Mouse (Mus musculus) hindbrain, embryonic 16.5 days (tissue): ENCODE data around the gene Chic2. TPM values are rescaled to one million over a fixed set of nuclear protein-coding genes. Genes with fewer than 3 reads are reported as not detected.

Experiments
- ATAC-seq: fragments of 200-750 bp; cut with Nextera tagmentation; 2 replicates; pipeline ENCODE4 v1.8.0; 2017; ENCODE audit warnings: moderate TSS enrichment, moderate library complexity
- H3K27ac ChIP-seq: fragments of 300-500 bp; sonication (generic); 2 replicates; pipeline ENCODE4 v1.5.1; 2014; ENCODE audit warnings: low read depth, mild to moderate bottlenecking, control low read depth, low read length, moderate library complexity
- H3K27me3 ChIP-seq: fragments of 300-500 bp; sonication (generic); replicated peaks from 2 replicates; pipeline ENCODE4 v1.6.1; 2014; ENCODE audit warnings: low read length; ENCODE audit not compliant: control insufficient read depth, insufficient read depth
- H3K36me3 ChIP-seq: fragments of 300-500 bp; sonication (generic); 2 replicates; pipeline ENCODE4 v1.6.1; 2014; ENCODE audit warnings: mild to moderate bottlenecking, low read length, moderate library complexity, mixed read lengths; ENCODE audit not compliant: control insufficient read depth, insufficient read depth
- H3K4me1 ChIP-seq: fragments of 300-500 bp; sonication (generic); 2 replicates; pipeline ENCODE4 v1.6.1; 2014; ENCODE audit warnings: low read depth, low read length; ENCODE audit not compliant: control insufficient read depth, insufficient read depth
- H3K4me2 ChIP-seq: fragments of 300-500 bp; sonication (generic); 2 replicates; pipeline ENCODE4 v1.6.1; 2014; ENCODE audit warnings: mild to moderate bottlenecking, low read length, control low read depth, moderate library complexity
- H3K4me3 ChIP-seq: fragments of 300-500 bp; sonication (generic); 2 replicates; pipeline ENCODE4 v1.5.1; 2014; ENCODE audit warnings: mild to moderate bottlenecking, low read length, control low read depth, moderate library complexity
- H3K9ac ChIP-seq: fragments of 300-500 bp; sonication (generic); 2 replicates; pipeline ENCODE4 v1.6.1; 2014; ENCODE audit warnings: low read depth, mild to moderate bottlenecking, control low read depth, low read length, moderate library complexity
- H3K9me3 ChIP-seq: fragments of 300-500 bp; sonication (generic); 2 replicates; pipeline ENCODE4 v1.6.1; 2014; ENCODE audit warnings: mild to moderate bottlenecking, low read length, moderate library complexity; ENCODE audit not compliant: control insufficient read depth
- WGBS: fragments of 180-500 bp; shearing (Covaris S2); extraction: QIAGEN DNeasy Blood & Tissue Kit; methylation state at CpG from one replicate; pipeline ENCODE4 v1.1.7; 2014; 5-methylcytosine and 5-hydroxymethylcytosine counted together
- polyA plus RNA-seq: library from polyadenylated mRNA; unstranded; fragments of >200 nt; fragmentation: Nextera tagmentation; extraction: Ambion mirVana; gene quantifications from 2 replicates; pipeline ENCODE4 v1.2.1, GENCODE M21; 2015

Gene Chic2
- polyA plus RNA-seq, 1 experiment from 2014 or later: 26.5 TPM

- ATAC-seq: peak; percentile 86
- Histone ChIP-seq H3K4me1 (no peaks in the 10 kb centered on the region), H3K9ac (no peak overlapping the region), H3K4me3 (no peak overlapping the region), H3K27me3 (no peaks in the 10 kb centered on the region), H3K36me3 (peaks cover 7% of the 10 kb centered on the region), H3K9me3 (no peaks in the 10 kb centered on the region), H3K4me2 (no peak overlapping the region), H3K27ac (no peak overlapping the region)
- 17% methylated on average over 12 of the region's 12 CpGs for WGBS
Measured at GRCm38 (mm10) chr5:74998716-74999512, 45.7 kb downstream of the Chic2 start.

DNA sequence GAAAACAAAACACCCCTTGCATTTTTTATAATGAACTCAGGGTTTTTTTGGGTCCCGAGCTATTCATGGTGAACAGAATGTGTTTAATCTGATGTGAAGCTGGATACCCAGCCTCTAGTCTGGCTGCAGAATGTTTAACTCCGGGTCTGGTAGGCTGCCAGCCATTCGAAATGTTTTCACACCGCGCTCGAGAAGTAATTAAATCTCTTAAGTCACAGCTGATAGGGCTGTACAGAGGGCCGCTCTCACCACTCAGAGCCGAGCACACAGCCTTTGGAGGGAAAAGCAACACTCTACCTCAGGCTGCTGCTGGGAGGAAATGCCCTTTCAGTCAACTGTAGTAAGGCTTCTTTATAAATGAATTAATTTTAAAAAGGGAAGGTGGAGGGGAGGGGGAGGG, 49.6 kb downstream of the Chic2 start:
- Histone ChIP-seq H3K4me3 (no peak overlapping the region), H3K27ac (no peak overlapping the region), H3K4me1 (no peaks in the 10 kb centered on the region), H3K4me2 (no peak overlapping the region), H3K36me3 (peaks cover 10% of the 10 kb centered on the region), H3K27me3 (no peaks in the 10 kb centered on the region), H3K9me3 (peaks cover 11% of the 10 kb centered on the region), H3K9ac (no peak overlapping the region)
- 46% methylated on average over 8 of the region's 8 CpGs for WGBS
- ATAC-seq: peak; percentile 62

GRCm38 (mm10) chr5:74984101-74984500, 60.5 kb downstream of the Chic2 start:
- H3K36me3 ChIP-seq: no peaks in the 10 kb centered on the region
- H3K9me3 ChIP-seq: no peaks in the 10 kb centered on the region
- H3K9ac ChIP-seq: no peak overlapping the region
- no peak overlapping the region for H3K4me2 ChIP-seq
- H3K4me1 ChIP-seq: peaks cover 13% of the 10 kb centered on the region
- H3K27me3 ChIP-seq: no peaks in the 10 kb centered on the region; the same call in 1 of the 2 replicates
- H3K27ac ChIP-seq: no peak overlapping the region
- 28% methylated on average over 5 of the region's 5 CpGs for WGBS
- H3K4me3 ChIP-seq: no peak overlapping the region
- ATAC-seq: no peak

- Histone ChIP-seq H3K9me3 (no peaks in the 10 kb centered on the region), H3K4me3 (no peak overlapping the region), H3K9ac (no peak overlapping the region), H3K27ac (no peak overlapping the region), H3K27me3 (peaks cover 9% of the 10 kb centered on the region), H3K4me1 (peaks cover 13% of the 10 kb centered on the region), H3K36me3 (no peaks in the 10 kb centered on the region), H3K4me2 (no peak overlapping the region)
- 48% methylated on average over 4 of the region's 4 CpGs for WGBS
- no peak for ATAC-seq
Measured at GRCm38 (mm10) chr5:74980574-74980973, 64.0 kb downstream of the Chic2 start.

GRCm38 (mm10) chr5:74980154-74980553, 64.4 kb downstream of the Chic2 start:
- ATAC-seq: no peak
- Histone ChIP-seq H3K4me3 (no peak overlapping the region), H3K9ac (no peak overlapping the region), H3K27me3 (peaks cover 10% of the 10 kb centered on the region), H3K9me3 (no peaks in the 10 kb centered on the region), H3K4me2 (peak overlapping the region; percentile 21), H3K27ac (no peak overlapping the region; the same call in 1 of the 2 replicates), H3K4me1 (peaks cover 13% of the 10 kb centered on the region), H3K36me3 (no peaks in the 10 kb centered on the region)
- 6% methylated on average over 7 of the region's 7 CpGs for WGBS

GRCm38 (mm10) chr5:74979586-74979985, 65.0 kb downstream of the Chic2 start:
- ATAC-seq: no peak
- peak overlapping the region; percentile 23; the same call in 1 of the 2 replicates for H3K27ac ChIP-seq
- no peaks in the 10 kb centered on the region for H3K9me3 ChIP-seq
- no peaks in the 10 kb centered on the region for H3K36me3 ChIP-seq
- H3K4me1 ChIP-seq: peaks cover 17% of the 10 kb centered on the region
- H3K4me2 ChIP-seq: peak overlapping the region; percentile 12; the same call in 1 of the 2 replicates
- WGBS: 30% methylated on average over 7 of the region's 7 CpGs
- H3K27me3 ChIP-seq: peaks cover 10% of the 10 kb centered on the region
- peak overlapping the region; percentile 17; the same call in 1 of the 2 replicates for H3K9ac ChIP-seq
- no peak overlapping the region for H3K4me3 ChIP-seq

DNA sequence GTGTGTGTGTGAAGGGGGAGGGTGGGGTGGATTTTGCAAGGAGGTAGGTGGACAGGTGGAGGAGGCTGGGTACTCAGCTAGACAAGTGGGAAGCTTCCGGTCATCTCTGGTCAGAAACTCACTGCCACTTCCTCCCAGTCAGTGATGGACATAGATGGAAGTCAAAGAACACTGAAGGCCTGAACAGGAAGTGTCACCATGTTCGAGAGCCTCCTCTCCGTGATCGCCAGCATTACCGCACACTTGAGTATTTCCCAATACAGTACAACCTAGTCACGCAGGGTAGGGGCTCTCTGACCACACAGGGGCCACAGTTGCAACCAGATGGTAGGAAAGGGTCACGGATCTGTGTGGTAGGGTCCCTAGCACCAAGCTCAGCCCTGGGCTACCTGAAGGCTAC, 69.1 kb downstream of the Chic2 start:
- Histone ChIP-seq H3K27me3 (peaks cover 17% of the 10 kb centered on the region), H3K4me2 (no peak overlapping the region)
- WGBS: 86% methylated on average over 7 of the region's 7 CpGs

GRCm38 (mm10) chr5:74974726-74975411, 69.7 kb downstream of the Chic2 start:
- Histone ChIP-seq H3K36me3 (no peaks in the 10 kb centered on the region), H3K27ac (no peak overlapping the region; the same call in 1 of the 2 replicates), H3K9me3 (no peaks in the 10 kb centered on the region), H3K4me1 (peaks cover 7% of the 10 kb centered on the region; the same call in 1 of the 2 replicates), H3K9ac (no peak overlapping the region), H3K4me2 (no peak overlapping the region), H3K4me3 (no peak overlapping the region), H3K27me3 (peaks cover 17% of the 10 kb centered on the region)
- ATAC-seq: peak; percentile 61
- 40% methylated on average over 12 of the region's 12 CpGs for WGBS

More for the DNA sequence above, 69.1 kb downstream of the Chic2 start:
- Histone ChIP-seq H3K4me3 (no peak overlapping the region), H3K27ac (no peak overlapping the region), H3K4me1 (peaks cover 12% of the 10 kb centered on the region), H3K9ac (no peak overlapping the region), H3K36me3 (no peaks in the 10 kb centered on the region), H3K9me3 (no peaks in the 10 kb centered on the region)
- ATAC-seq: no peak

DNA sequence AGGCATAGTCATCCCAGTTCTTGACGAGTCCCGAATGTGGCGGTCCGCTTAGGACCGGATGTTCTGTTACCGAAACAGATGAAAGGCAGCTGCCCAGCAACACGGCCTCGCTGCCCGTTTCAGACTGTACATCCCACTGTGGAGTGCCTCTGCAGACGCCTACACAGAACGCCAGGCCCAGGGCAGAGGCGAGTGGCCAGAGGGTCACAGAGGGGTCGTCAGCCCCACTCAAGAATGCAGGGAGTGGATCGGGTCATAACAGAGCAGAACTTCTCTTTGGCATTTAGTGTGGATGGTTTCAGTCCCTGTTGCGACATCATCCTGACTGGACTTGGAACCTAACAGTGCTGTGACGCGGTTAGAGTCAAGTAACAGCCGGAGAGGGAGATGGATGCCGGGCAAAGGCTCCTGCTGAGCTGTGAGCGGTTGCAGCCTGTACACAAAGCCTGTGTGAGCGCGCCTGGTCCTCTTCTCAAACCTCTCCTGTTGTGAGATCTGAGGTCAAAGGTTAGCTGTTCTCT, 70.5 kb downstream of the Chic2 start:
- 48% methylated on average over 22 of the region's 22 CpGs for WGBS
- ATAC-seq: no peak
- H3K27me3 ChIP-seq: peaks cover 17% of the 10 kb centered on the region

More for the DNA sequence above, 70.5 kb downstream of the Chic2 start:
- no peak overlapping the region for H3K27ac ChIP-seq
- peaks cover 4% of the 10 kb centered on the region; the same call in 1 of the 2 replicates for H3K4me1 ChIP-seq
- H3K4me2 ChIP-seq: no peak overlapping the region
- no peaks in the 10 kb centered on the region for H3K9me3 ChIP-seq
- no peak overlapping the region for H3K9ac ChIP-seq
- no peak overlapping the region for H3K4me3 ChIP-seq
- H3K36me3 ChIP-seq: no peaks in the 10 kb centered on the region
